Mouse (Mus musculus) heart, postnatal 0 days (tissue): ENCODE results near the gene Pxylp1. TPM values are rescaled to one million over a fixed set of nuclear protein-coding genes. Genes with fewer than 3 reads are reported as not detected.
A peak's percentile ranks its signal among the peaks of the same experiment; 100 is the strongest.

Source experiments
- ATAC-seq: fragments of 200-750 bp; cut with Nextera tagmentation; 2 replicates; pipeline ENCODE4 v1.8.0; 2017; ENCODE audit warnings: low read depth, moderate number of reproducible peaks, moderate library complexity; ENCODE audit not compliant: insufficient read depth
- DNase-seq: peaks from one replicate; pipeline ENCODE4 v3.0.0-alpha.2; 2016; ENCODE audit warnings: low spot score
- H3K27ac ChIP-seq: fragments of 300-500 bp; sonication (generic); 2 replicates; pipeline ENCODE4 v1.5.1; 2014; ENCODE audit warnings: low read depth, mild to moderate bottlenecking
- H3K27me3 ChIP-seq: fragments of 300-500 bp; sonication (generic); 2 replicates; pipeline ENCODE4 v1.6.1; 2014; ENCODE audit warnings: low read length, mixed read lengths; ENCODE audit not compliant: control insufficient read depth, insufficient read depth
- H3K36me3 ChIP-seq: fragments of 300-500 bp; sonication (generic); replicated peaks from 2 replicates; pipeline ENCODE4 v1.6.1; 2014; ENCODE audit warnings: low read length, mixed read lengths; ENCODE audit not compliant: control insufficient read depth, insufficient read depth
- H3K4me1 ChIP-seq: fragments of 300-500 bp; sonication (generic); 2 replicates; pipeline ENCODE4 v1.6.1; 2014; ENCODE audit warnings: antibody characterized with exemption; ENCODE audit not compliant: control insufficient read depth, insufficient read depth
- H3K4me2 ChIP-seq: fragments of 300-500 bp; sonication (generic); 2 replicates; pipeline ENCODE4 v1.6.1; 2014; ENCODE audit warnings: low read depth, mild to moderate bottlenecking, low read length, moderate library complexity
- H3K4me3 ChIP-seq: fragments of 300-500 bp; sonication (generic); 2 replicates; pipeline ENCODE4 v1.5.1; 2014; ENCODE audit warnings: low read depth, low read length
- H3K9ac ChIP-seq: fragments of 300-500 bp; sonication (generic); replicated peaks from 2 replicates; pipeline ENCODE4 v1.6.1; 2014; ENCODE audit warnings: low read depth, low read length, mixed read lengths
- H3K9me3 ChIP-seq: fragments of 300-500 bp; sonication (generic); replicated peaks from 2 replicates; pipeline ENCODE4 v1.6.1; 2016; ENCODE audit warnings: low read length; ENCODE audit not compliant: control insufficient read depth
- CTCF ChIP-seq: IDR thresholded peaks from 2 replicates; pipeline ENCODE4 v1.5.1; 2016; ENCODE audit warnings: antibody characterized with exemption, control low read depth, low read depth
- EP300 ChIP-seq: IDR thresholded peaks from 2 replicates; pipeline ENCODE4 v1.6.1; 2016; ENCODE audit warnings: antibody characterized with exemption, low read depth
- WGBS: fragments of 180-500 bp; shearing (Covaris S2); extraction: QIAGEN DNeasy Blood & Tissue Kit; methylation state at CpG from one replicate; pipeline ENCODE4 v1.1.7; 2014; 5-methylcytosine and 5-hydroxymethylcytosine counted together
- polyA plus RNA-seq: library from polyadenylated mRNA; unstranded; fragments of >200 nt; fragmentation: Nextera tagmentation; extraction: Ambion mirVana; gene quantifications from 2 replicates; pipeline ENCODE4 v1.2.1, GENCODE M21; 2015
- total RNA-seq: library from RNA; depleted of rRNA; stranded (reverse); fragments of >200 nt; gene quantifications from 2 replicates; pipeline ENCODE4 v1.2.3, GENCODE M21; 2014; ENCODE audit warnings: low replicate concordance

The Pxylp1 gene
- total and polyA plus RNA-seq, 2 experiments from 2014 or later = 14.4 to 89.9 TPM

DNA sequence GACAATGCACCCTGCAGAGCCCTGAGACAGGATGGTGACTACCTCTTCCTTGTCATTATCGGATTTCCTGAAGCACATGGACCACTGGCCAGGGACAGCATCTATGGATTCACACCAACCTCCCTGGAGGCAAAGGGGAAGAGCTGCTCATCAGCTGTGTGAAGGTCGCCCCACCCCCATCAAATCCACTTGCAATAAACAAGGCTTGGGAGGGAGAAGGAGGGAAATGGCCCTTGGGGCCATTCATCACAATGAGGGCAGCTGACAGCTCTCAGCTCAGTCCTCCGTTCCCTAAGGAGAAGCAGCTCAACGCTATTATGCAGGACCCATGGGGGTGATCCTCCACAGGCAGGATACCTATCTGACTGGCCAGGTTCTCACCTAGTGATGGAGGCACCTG is 14.0 kb downstream of the Pxylp1 start:
- Histone ChIP-seq H3K27ac (peak overlapping the region; percentile 85), H3K4me3 (no peak overlapping the region), H3K4me1 (peaks cover 44% of the 10 kb centered on the region), H3K36me3 (no peaks in the 10 kb centered on the region), H3K27me3 (no peaks in the 10 kb centered on the region), H3K4me2 (peak overlapping the region; percentile 14; the same call in 1 of the 2 replicates), H3K9me3 (no peaks in the 10 kb centered on the region), H3K9ac (0 out of 2 replicates have a peak overlapping the region, but pooled peaks have one; percentile 2)
- no peak for TF ChIP-seq CTCF
- no peak for TF ChIP-seq EP300
- ATAC-seq (peak; percentile 11; the same call in 1 of the 2 replicates), DNase-seq (no peak)
- WGBS = 23% methylated on average over 4 of the region's 4 CpGs

DNA sequence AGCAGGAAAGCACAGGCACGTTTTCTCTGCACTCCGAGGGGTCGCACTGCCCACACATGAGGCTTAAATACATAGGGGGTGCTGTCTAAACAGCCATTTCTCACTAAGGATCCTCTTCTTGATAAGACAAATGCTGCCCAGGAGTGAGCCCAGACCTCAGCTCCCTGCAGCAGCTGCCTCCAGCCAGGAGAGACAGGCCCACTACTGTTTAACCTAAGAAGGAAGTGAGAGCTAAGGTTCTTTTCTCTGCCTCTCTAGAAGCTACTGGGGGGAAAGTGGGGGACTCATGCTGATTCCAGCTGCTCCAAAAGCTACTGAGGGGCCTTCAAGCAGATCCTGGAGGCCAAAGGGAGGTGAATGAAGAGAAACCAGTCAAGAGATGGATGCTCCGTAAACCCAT is 16.8 kb downstream of the Pxylp1 start:
- H3K4me3 ChIP-seq = no peak overlapping the region
- no peak overlapping the region for H3K9ac ChIP-seq
- H3K4me1 ChIP-seq = peaks cover 44% of the 10 kb centered on the region
- H3K36me3 ChIP-seq = no peaks in the 10 kb centered on the region
- H3K4me2 ChIP-seq = no peak overlapping the region
- peak overlapping the region; percentile 69 for H3K27ac ChIP-seq
- ATAC-seq (no peak), DNase-seq (no peak)
- H3K9me3 ChIP-seq = no peaks in the 10 kb centered on the region
- no peaks in the 10 kb centered on the region for H3K27me3 ChIP-seq
- WGBS = 39% methylated on average over 4 of the region's 4 CpGs
- no peak for TF ChIP-seq CTCF
- no peak for TF ChIP-seq EP300

DNA sequence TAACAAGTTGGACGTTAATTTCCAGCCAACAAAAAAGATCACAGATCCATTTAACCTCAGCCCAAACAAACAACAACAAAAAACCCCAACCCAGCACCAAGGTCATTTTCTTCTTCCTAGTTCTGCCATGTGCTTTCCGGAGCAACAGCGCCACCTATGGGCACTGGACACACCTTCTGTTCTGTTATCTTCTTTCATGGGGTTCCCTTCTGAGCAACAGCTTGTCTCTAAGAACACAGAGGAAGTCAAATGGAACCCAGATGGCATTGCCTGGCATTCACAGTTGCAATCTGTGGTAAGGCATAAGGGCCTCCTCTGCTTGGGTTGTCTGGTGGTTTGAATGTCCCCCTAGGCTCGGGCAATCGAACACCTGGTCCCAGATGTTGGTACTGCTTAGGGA is 19.4 kb downstream of the Pxylp1 start:
- WGBS = 76% methylated on average over 5 of the region's 5 CpGs
- Histone ChIP-seq H3K27ac (no peak overlapping the region), H3K36me3 (no peaks in the 10 kb centered on the region), H3K9ac (no peak overlapping the region), H3K27me3 (no peaks in the 10 kb centered on the region), H3K4me3 (no peak overlapping the region), H3K4me1 (peaks cover 30% of the 10 kb centered on the region), H3K9me3 (no peaks in the 10 kb centered on the region), H3K4me2 (no peak overlapping the region)
- DNase-seq (peak; percentile 36), ATAC-seq (0 out of 2 replicates have a peak, but pooled peaks have one; percentile 6)
- TF ChIP-seq CTCF (peak; percentile 66), EP300 (no peak)

DNA sequence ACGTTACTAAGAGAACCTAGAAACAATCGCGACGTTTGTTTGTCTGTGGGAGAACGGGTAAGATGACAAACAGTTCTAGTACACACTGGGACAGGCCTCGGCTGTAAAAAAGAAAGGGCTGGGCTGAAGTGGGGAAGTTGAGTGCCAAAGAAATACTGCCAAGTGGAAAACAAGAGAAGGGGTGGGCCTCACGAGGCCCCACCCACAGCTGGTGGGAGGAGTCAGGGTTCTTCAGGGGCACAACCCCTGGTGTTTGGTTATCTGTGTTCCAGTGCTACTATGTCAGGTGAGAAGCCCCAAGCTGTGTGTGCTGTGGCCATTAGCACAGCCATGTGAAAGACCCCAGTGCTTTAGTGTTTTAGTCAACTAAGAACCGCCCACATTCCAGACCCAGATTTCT is 22.4 kb downstream of the Pxylp1 start:
- 53% methylated on average over 8 of the region's 8 CpGs for WGBS
- no peak for TF ChIP-seq CTCF
- no peak for TF ChIP-seq EP300
- H3K9me3 ChIP-seq = no peaks in the 10 kb centered on the region
- no peaks in the 10 kb centered on the region for H3K27me3 ChIP-seq
- peaks cover 6% of the 10 kb centered on the region; the same call in 1 of the 2 replicates for H3K4me1 ChIP-seq
- H3K4me2 ChIP-seq = no peak overlapping the region
- ATAC-seq (peak; percentile 49; the same call in 1 of the 2 replicates), DNase-seq (peak; percentile 37)
- no peaks in the 10 kb centered on the region for H3K36me3 ChIP-seq
- H3K27ac ChIP-seq = peak overlapping the region; percentile 39; the same call in 1 of the 2 replicates
- no peak overlapping the region for H3K4me3 ChIP-seq
- no peak overlapping the region for H3K9ac ChIP-seq

DNA sequence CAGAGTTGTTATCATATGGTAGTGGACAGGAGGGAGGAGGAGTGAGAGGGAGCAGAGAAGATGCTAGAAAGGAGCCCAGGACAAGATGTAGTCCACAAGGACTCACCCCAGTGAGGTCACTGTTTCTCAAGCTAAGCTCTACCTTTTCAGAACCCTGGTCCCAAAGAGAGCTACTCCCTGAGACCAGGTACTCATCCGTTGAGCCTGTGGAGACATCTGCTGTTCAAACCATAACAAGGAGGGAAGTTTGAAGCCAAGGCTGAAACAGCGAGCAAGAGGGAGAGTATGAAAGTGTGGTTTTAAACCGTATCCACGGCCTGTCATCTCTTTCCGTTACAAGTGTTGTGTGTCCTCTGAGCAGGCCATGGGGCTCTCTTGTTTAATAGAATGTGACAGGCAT is 22.9 kb downstream of the Pxylp1 start:
- Histone ChIP-seq H3K4me2 (no peak overlapping the region), H3K27ac (peak overlapping the region; percentile 39; the same call in 1 of the 2 replicates), H3K36me3 (no peaks in the 10 kb centered on the region), H3K4me3 (no peak overlapping the region), H3K27me3 (no peaks in the 10 kb centered on the region), H3K9me3 (no peaks in the 10 kb centered on the region), H3K9ac (no peak overlapping the region), H3K4me1 (peaks cover 5% of the 10 kb centered on the region)
- ATAC-seq (no peak), DNase-seq (no peak)
- WGBS = 90% methylated on average over 5 of the region's 5 CpGs
- TF ChIP-seq EP300 (no peak), CTCF (peak; percentile 14; the same call in 1 of the 2 replicates)

DNA sequence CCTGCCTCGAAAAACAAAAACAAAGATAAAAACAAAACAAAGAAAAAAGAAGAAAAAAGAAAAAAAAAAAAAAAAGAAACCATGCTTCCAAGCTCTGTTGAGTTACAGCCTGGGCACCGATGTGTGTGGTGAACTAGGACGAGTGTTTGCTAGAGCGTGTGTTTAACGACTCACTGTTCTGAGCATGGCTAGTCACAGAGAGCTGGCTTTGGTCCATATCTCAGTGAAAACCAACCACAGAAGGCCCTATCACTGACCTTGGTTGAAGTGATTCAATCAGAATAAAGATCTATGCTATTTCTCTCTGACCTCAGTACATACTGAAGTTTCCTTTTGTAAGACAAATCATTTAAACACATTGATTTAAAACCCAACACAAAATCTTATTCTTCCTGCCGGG is 23.9 kb downstream of the Pxylp1 start:
- DNase-seq (no peak), ATAC-seq (no peak)
- no peaks in the 10 kb centered on the region for H3K27me3 ChIP-seq
- TF ChIP-seq CTCF = no peak
- TF ChIP-seq EP300 = no peak
- H3K4me1 ChIP-seq = peaks cover 5% of the 10 kb centered on the region
- no peak overlapping the region for H3K4me3 ChIP-seq
- H3K4me2 ChIP-seq = no peak overlapping the region
- no peaks in the 10 kb centered on the region for H3K9me3 ChIP-seq
- no peak overlapping the region for H3K27ac ChIP-seq
- no peak overlapping the region for H3K9ac ChIP-seq
- WGBS = 64% methylated on average over 6 of the region's 6 CpGs
- no peaks in the 10 kb centered on the region for H3K36me3 ChIP-seq
